Mouse (Mus musculus): ENCODE results near the gene Sec24a.

Sec24a gene

DNA sequence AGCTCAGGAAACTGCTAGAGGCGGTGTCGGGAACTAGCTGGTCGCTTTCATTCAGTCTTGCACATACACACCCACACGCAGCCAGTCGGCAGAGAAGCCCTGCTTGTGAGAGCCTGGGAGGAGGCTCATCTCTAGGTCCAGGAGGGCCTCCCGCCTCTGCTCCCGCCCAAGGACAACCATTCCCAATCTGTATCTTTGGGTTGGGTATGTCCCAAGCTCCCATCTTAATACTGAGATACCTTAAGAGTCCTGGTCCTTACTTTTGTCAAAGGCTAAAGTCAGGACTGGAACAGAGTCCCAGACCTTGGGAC lies 113.6 kb downstream of the Sec24a start:
- DNase-seq (ENCODE audit: low read depth), result no peak

GRCm38 (mm10) chr11:51649111-51649888 lies 114.1 kb downstream of the Sec24a start:
- DNase-seq (ENCODE audit: low read depth), result no peak

DNA sequence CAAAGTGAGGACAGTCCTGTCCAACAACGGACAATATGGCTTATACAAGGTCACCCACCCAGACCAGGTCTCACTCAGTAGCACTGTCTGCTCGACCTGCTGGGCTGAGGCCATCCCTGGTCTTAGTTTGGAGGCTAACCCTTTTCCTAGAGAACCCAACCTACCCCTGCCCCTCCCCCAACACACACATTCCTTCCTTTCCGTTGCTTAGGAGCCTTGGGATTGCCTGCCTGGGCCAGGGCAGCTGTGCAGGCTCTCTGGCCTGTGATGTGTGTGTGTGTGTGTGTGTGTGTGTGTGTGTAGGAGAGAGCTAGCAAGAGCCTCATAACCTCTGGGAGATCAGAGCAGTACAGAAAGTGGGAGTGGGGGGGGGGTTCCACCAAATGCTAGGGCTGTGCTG lies 114.9 kb downstream of the Sec24a start:
- no peak for DNase-seq (ENCODE audit: low read depth)

- DNase-seq (ENCODE audit: low read depth), result no peak
Observed at GRCm38 (mm10) chr11:51646751-51647667, 116.4 kb downstream of the Sec24a start.

DNA sequence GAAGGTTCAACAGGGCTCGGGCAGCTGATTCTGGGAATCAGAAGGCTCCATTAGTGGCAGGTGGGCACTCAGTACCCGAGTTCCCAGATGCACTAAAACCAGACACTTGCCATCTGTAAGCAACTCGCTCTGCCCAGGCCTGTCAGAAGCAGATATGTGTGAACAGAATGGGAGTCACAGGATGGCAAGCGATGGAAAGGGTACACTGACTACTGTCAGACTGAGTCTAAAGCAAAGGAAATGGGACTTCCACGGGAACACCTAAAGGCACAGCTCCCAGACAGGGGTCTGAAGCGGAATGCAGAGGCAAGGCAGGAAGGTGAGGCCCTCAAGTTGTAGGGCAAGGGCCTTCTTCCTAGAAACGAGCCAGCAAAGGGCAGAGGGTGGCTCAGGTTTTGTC lies 117.2 kb downstream of the Sec24a start:
- DNase-seq (ENCODE audit: low read depth), result no peak

DNA sequence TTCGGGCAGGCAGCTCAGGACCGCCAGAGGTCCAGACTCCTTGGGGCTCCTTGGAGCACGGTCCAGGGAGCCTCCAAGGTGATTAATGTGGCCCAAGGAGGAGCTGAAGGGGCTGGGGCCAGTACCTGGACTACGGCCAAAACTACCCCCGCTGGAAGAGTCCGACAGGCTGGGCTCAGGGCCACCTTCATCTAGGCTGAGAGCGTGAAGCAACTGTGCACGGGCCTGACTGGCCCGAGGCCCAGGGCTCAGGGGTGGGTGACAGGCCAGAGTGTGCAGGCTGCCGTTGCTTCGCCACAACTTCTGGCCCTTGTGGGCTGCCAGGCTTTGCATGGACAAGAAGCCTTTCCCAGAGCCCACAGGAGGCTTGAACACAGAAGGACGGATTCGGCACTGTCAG lies 118.1 kb downstream of the Sec24a start:
- DNase-seq (ENCODE audit: low read depth), result no peak

- DNase-seq (ENCODE audit: low read depth), result no peak
Observed at GRCm38 (mm10) chr11:51644217-51644616, 119.2 kb downstream of the Sec24a start.

DNA sequence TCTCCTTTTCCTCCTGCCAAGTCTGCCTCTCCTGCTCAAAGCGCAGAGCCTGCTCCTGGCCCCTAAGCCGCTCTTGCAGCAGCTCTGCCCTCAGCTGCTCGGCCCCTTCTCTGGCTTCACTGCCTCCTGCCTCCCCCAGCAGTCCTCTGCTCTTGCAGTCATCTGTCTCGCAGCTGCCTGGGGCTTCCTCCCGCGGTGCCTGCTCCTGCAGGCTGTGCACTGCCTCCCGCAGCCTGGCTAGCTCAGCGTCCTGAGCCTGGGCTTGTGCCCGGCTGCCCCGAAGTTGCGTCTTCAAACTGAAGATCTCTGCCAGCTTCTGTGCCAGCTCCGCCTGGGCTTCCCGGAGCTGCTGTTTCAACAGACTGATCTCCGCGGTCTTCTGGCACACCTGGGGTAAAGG lies 119.7 kb downstream of the Sec24a start:
- DNase-seq (ENCODE audit: low read depth), result no peak

- no peak for DNase-seq (ENCODE audit: low read depth)
Observed at GRCm38 (mm10) chr11:51643202-51643601, 120.2 kb downstream of the Sec24a start.

All from fibroblast of lung, adult 2 months (primary cell).